Mouse (Mus musculus) liver, adult (tissue): ENCODE data around the gene Nploc4.

ENCODE experiments used
- GATA4 ChIP-seq: IDR thresholded peaks from 2 replicates; pipeline ENCODE4 v1.6.1; 2014; ENCODE audit warnings: mild to moderate bottlenecking, low read length; ENCODE audit not compliant: insufficient replicate concordance

The Nploc4 gene

GRCm38 (mm10) chr11:120455413-120455812 lies 17.9 kb upstream of the Nploc4 start:
- TF ChIP-seq GATA4, result no peak

- no peak for TF ChIP-seq GATA4
Observed at GRCm38 (mm10) chr11:120454965-120455364, 17.5 kb upstream of the Nploc4 start.

- TF ChIP-seq GATA4, result no peak
Observed at GRCm38 (mm10) chr11:120453306-120453705, 15.8 kb upstream of the Nploc4 start, which contains the start of gene Pde6g. Pde6g (minus strand) TSS chr11:120453500.

GRCm38 (mm10) chr11:120452246-120452645 lies 14.7 kb upstream of the Nploc4 start:
- TF ChIP-seq GATA4, result no peak

GRCm38 (mm10) chr11:120447179-120447578 lies 9.7 kb upstream of the Nploc4 start:
- no peak for TF ChIP-seq GATA4

GRCm38 (mm10) chr11:120445475-120445874 lies 8.0 kb upstream of the Nploc4 start:
- TF ChIP-seq GATA4, result no peak

GRCm38 (mm10) chr11:120444106-120444505 lies 6.6 kb upstream of the Nploc4 start:
- TF ChIP-seq GATA4, result no peak

- TF ChIP-seq GATA4, result no peak
Observed at GRCm38 (mm10) chr11:120442765-120443280, 5.3 kb upstream of the Nploc4 start.

GRCm38 (mm10) chr11:120442344-120442743 lies 4.8 kb upstream of the Nploc4 start, which contains the start of gene Tspan10:
Tspan10 (plus strand) TSS chr11:120442644.
- no peak for TF ChIP-seq GATA4

GRCm38 (mm10) chr11:120437857-120438385 lies 413 bp upstream of the Nploc4 start:
- TF ChIP-seq GATA4, result no peak

- TF ChIP-seq GATA4, result no peak
Observed at GRCm38 (mm10) chr11:120426727-120427126, 10.8 kb downstream of the Nploc4 start.

GRCm38 (mm10) chr11:120423569-120424295 lies 13.8 kb downstream of the Nploc4 start:
- no peak for TF ChIP-seq GATA4

- no peak for TF ChIP-seq GATA4
Observed at GRCm38 (mm10) chr11:120422651-120423568, 14.6 kb downstream of the Nploc4 start.

- TF ChIP-seq GATA4, result no peak
Observed at GRCm38 (mm10) chr11:120418592-120418991, 18.9 kb downstream of the Nploc4 start.

- TF ChIP-seq GATA4, result no peak
Observed at GRCm38 (mm10) chr11:120417852-120418251, 19.7 kb downstream of the Nploc4 start.
